Mouse (Mus musculus) liver, embryonic 16.5 days (tissue): Measurements from ENCODE around the gene Creld2. TPM values are rescaled to one million over a fixed set of nuclear protein-coding genes. Genes with fewer than 3 reads are reported as not detected.
A peak's percentile ranks its signal among the peaks of the same experiment; 100 is the strongest.

Experiments
- ATAC-seq: fragments of 200-750 bp; cut with Nextera tagmentation; 2 replicates; pipeline ENCODE4 v1.8.0; 2017; ENCODE audit warnings: low read depth, mild to moderate bottlenecking, moderate number of reproducible peaks, moderate library complexity
- H3K27ac ChIP-seq: fragments of 300-500 bp; sonication (generic); 2 replicates; pipeline ENCODE4 v1.5.1; 2014; ENCODE audit warnings: mild to moderate bottlenecking, low read length
- H3K27me3 ChIP-seq: fragments of 300-500 bp; sonication (generic); 2 replicates; pipeline ENCODE4 v1.6.1; 2014; ENCODE audit warnings: low read depth, low read length, mixed read lengths; ENCODE audit not compliant: control insufficient read depth, insufficient read depth
- H3K36me3 ChIP-seq: fragments of 300-500 bp; sonication (generic); 2 replicates; pipeline ENCODE4 v1.6.1; 2014; ENCODE audit warnings: mild to moderate bottlenecking; ENCODE audit not compliant: control insufficient read depth, insufficient read depth
- H3K4me1 ChIP-seq: fragments of 300-500 bp; sonication (generic); 2 replicates; pipeline ENCODE4 v1.6.1; 2014; ENCODE audit warnings: low read depth, low read length, mixed read lengths; ENCODE audit not compliant: control insufficient read depth
- H3K4me2 ChIP-seq: fragments of 300-500 bp; sonication (generic); 2 replicates; pipeline ENCODE4 v1.6.1; 2014; ENCODE audit warnings: low read depth, low read length, mixed read lengths
- H3K4me3 ChIP-seq: fragments of 300-500 bp; sonication (generic); 2 replicates; pipeline ENCODE4 v1.5.1; 2014; ENCODE audit warnings: low read depth, mild to moderate bottlenecking, low read length
- H3K9ac ChIP-seq: fragments of 300-500 bp; sonication (generic); 2 replicates; pipeline ENCODE4 v1.6.1; 2014; ENCODE audit warnings: low read depth, low read length
- H3K9me3 ChIP-seq: fragments of 300-500 bp; sonication (generic); replicated peaks from 2 replicates; pipeline ENCODE4 v1.6.1; 2016; ENCODE audit warnings: low read length; ENCODE audit not compliant: control insufficient read depth
- WGBS: fragments of 180-500 bp; shearing (Covaris S2); extraction: QIAGEN DNeasy Blood & Tissue Kit; methylation state at CpG from one replicate; pipeline ENCODE4 v1.1.7; 2014; ENCODE audit not compliant: insufficient replicate concordance; 5-methylcytosine and 5-hydroxymethylcytosine counted together
- polyA plus RNA-seq: library from polyadenylated mRNA; unstranded; fragments of >200 nt; fragmentation: Nextera tagmentation; extraction: Ambion mirVana; gene quantifications from 2 replicates; pipeline ENCODE4 v1.2.1, GENCODE M21; 2015

Creld2 gene
- polyA plus RNA-seq, 1 experiment from 2014 or later = 39.7 TPM

GRCm38 (mm10) chr15:88843486-88844097, 24.1 kb downstream of the Creld2 start:
- no peaks in the 10 kb centered on the region for H3K36me3 ChIP-seq
- H3K4me2 ChIP-seq = no peak overlapping the region
- no peaks in the 10 kb centered on the region for H3K9me3 ChIP-seq
- peaks cover 3% of the 10 kb centered on the region for H3K4me1 ChIP-seq
- H3K9ac ChIP-seq = no peak overlapping the region
- H3K4me3 ChIP-seq = no peak overlapping the region
- no peaks in the 10 kb centered on the region for H3K27me3 ChIP-seq
- WGBS = 37% methylated on average over 8 of the region's 8 CpGs
- no peak for ATAC-seq
- no peak overlapping the region for H3K27ac ChIP-seq

- H3K4me2 ChIP-seq = no peak overlapping the region
- no peaks in the 10 kb centered on the region for H3K36me3 ChIP-seq
- WGBS = 66% methylated on average over 7 of the region's 7 CpGs
- H3K4me1 ChIP-seq = peaks cover 1% of the 10 kb centered on the region; the same call in 1 of the 2 replicates
- no peak overlapping the region for H3K4me3 ChIP-seq
- no peaks in the 10 kb centered on the region for H3K27me3 ChIP-seq
- ATAC-seq = no peak
- H3K27ac ChIP-seq = no peak overlapping the region
- H3K9me3 ChIP-seq = no peaks in the 10 kb centered on the region
- H3K9ac ChIP-seq = no peak overlapping the region
Measured at GRCm38 (mm10) chr15:88844966-88845365, 25.5 kb downstream of the Creld2 start.

GRCm38 (mm10) chr15:88848661-88849060, 29.2 kb downstream of the Creld2 start:
- 56% methylated on average over 1 of the region's 1 CpGs for WGBS
- no peak overlapping the region for H3K4me3 ChIP-seq
- no peak overlapping the region for H3K27ac ChIP-seq
- peaks cover 9% of the 10 kb centered on the region for H3K4me1 ChIP-seq
- ATAC-seq = no peak
- H3K9ac ChIP-seq = no peak overlapping the region
- no peaks in the 10 kb centered on the region for H3K27me3 ChIP-seq
- no peaks in the 10 kb centered on the region for H3K9me3 ChIP-seq
- no peaks in the 10 kb centered on the region for H3K36me3 ChIP-seq
- no peak overlapping the region for H3K4me2 ChIP-seq

- Histone ChIP-seq H3K4me3 (no peak overlapping the region), H3K27ac (peak overlapping the region; percentile 79; the same call in 1 of the 2 replicates), H3K36me3 (no peaks in the 10 kb centered on the region), H3K9me3 (no peaks in the 10 kb centered on the region), H3K4me2 (no peak overlapping the region), H3K4me1 (peaks cover 13% of the 10 kb centered on the region), H3K27me3 (no peaks in the 10 kb centered on the region), H3K9ac (no peak overlapping the region)
- WGBS = 47% methylated on average over 2 of the region's 2 CpGs
- ATAC-seq = no peak
Measured at GRCm38 (mm10) chr15:88849621-88850020, 30.2 kb downstream of the Creld2 start.

GRCm38 (mm10) chr15:88850146-88850826, 30.8 kb downstream of the Creld2 start:
- Histone ChIP-seq H3K27ac (peak overlapping the region; percentile 79), H3K9ac (no peak overlapping the region), H3K4me3 (no peak overlapping the region), H3K27me3 (no peaks in the 10 kb centered on the region), H3K4me2 (no peak overlapping the region), H3K9me3 (no peaks in the 10 kb centered on the region), H3K36me3 (no peaks in the 10 kb centered on the region), H3K4me1 (peaks cover 13% of the 10 kb centered on the region)
- peak; percentile 94 for ATAC-seq
- 50% methylated on average over 10 of the region's 10 CpGs for WGBS

GRCm38 (mm10) chr15:88851076-88851475, 31.6 kb downstream of the Creld2 start:
- H3K4me3 ChIP-seq = no peak overlapping the region
- no peaks in the 10 kb centered on the region for H3K27me3 ChIP-seq
- H3K4me1 ChIP-seq = peaks cover 13% of the 10 kb centered on the region
- no peak overlapping the region for H3K4me2 ChIP-seq
- ATAC-seq = no peak
- no peak overlapping the region for H3K9ac ChIP-seq
- H3K27ac ChIP-seq = peak overlapping the region; percentile 65
- H3K9me3 ChIP-seq = no peaks in the 10 kb centered on the region
- no peaks in the 10 kb centered on the region for H3K36me3 ChIP-seq
- 35% methylated on average over 3 of the region's 3 CpGs for whole genome bisulfite sequencing

- Histone ChIP-seq H3K27ac (no peak overlapping the region), H3K4me1 (peaks cover 13% of the 10 kb centered on the region), H3K9ac (no peak overlapping the region), H3K27me3 (no peaks in the 10 kb centered on the region), H3K36me3 (no peaks in the 10 kb centered on the region), H3K9me3 (no peaks in the 10 kb centered on the region), H3K4me2 (no peak overlapping the region), H3K4me3 (no peak overlapping the region)
- WGBS = 57% methylated on average over 10 of the region's 10 CpGs
- no peak for ATAC-seq
Measured at GRCm38 (mm10) chr15:88851507-88852149, 32.2 kb downstream of the Creld2 start.

GRCm38 (mm10) chr15:88853106-88853505, 33.7 kb downstream of the Creld2 start:
- Histone ChIP-seq H3K9ac (no peak overlapping the region), H3K27ac (no peak overlapping the region), H3K9me3 (no peaks in the 10 kb centered on the region), H3K4me3 (no peak overlapping the region), H3K27me3 (no peaks in the 10 kb centered on the region), H3K4me1 (peaks cover 13% of the 10 kb centered on the region), H3K36me3 (no peaks in the 10 kb centered on the region), H3K4me2 (no peak overlapping the region)
- ATAC-seq = no peak
- WGBS = 67% methylated on average over 9 of the region's 9 CpGs
